Mouse (Mus musculus): ENCODE measurements around the gene Shroom3.

- TF ChIP-seq TCF12 (IDR thresholded peaks at IDR 0.05; ENCODE audit: low read depth, low read length) = no peak
- no peak for TF ChIP-seq MYC (IDR thresholded peaks at IDR 0.05; ENCODE audit: low read depth, low read length)
- no peak for TF ChIP-seq EP300 (IDR thresholded peaks at IDR 0.05; ENCODE audit: low read depth in 1 of 2, low read length in 2 of 2)
- TF ChIP-seq UBTF (IDR thresholded peaks at IDR 0.05; ENCODE audit: borderline replicate concordance, insufficient read depth, low read depth, low read length) = no peak
- no peak for TF ChIP-seq POLR2A (IDR thresholded peaks at IDR 0.05; ENCODE audit: control insufficient read depth in 1 of 2, insufficient read depth in 1 of 2, low read depth in 1 of 2, low read length in 2 of 2, poor library complexity in 1 of 2)
- TF ChIP-seq TAL1 (IDR thresholded peaks at IDR 0.05; ENCODE audit: low read length) = no peak
- TF ChIP-seq ZNF384 (IDR thresholded peaks at IDR 0.05; ENCODE audit: low read depth, low read length) = no peak
- TF ChIP-seq USF1 (IDR thresholded peaks at IDR 0.05; ENCODE audit: low read depth, low read length) = no peak
- no peak for TF ChIP-seq MAX (IDR thresholded peaks at IDR 0.05; ENCODE audit: low read length)
- no peak for TF ChIP-seq CTCF (IDR thresholded peaks at IDR 0.05 in 2 of 3, conservative IDR thresholded peaks at IDR 0.05 in 1 of 3; ENCODE audit: control insufficient read depth in 1 of 3, insufficient read depth in 1 of 3, low read depth in 2 of 3, low read length in 3 of 3, poor library complexity in 1 of 3, severe bottlenecking in 1 of 3)
- TF ChIP-seq SMC3 (IDR thresholded peaks at IDR 0.05; ENCODE audit: low read depth, low read length) = no peak
- no peak for TF ChIP-seq NRF1 (IDR thresholded peaks at IDR 0.05; ENCODE audit: insufficient read depth, low read depth, low read length, poor library complexity, severe bottlenecking)
- TF ChIP-seq JUND (IDR thresholded peaks at IDR 0.05; ENCODE audit: low read depth, low read length) = no peak
These were observed 131.4 kb downstream of the Shroom3 start for GRCm38 (mm10) chr5:92814621-92815020.
